Mouse (Mus musculus) lung, embryonic 16.5 days (tissue): ENCODE measurements around the gene Hnrnpc. TPM values are rescaled to one million over a fixed set of nuclear protein-coding genes. Genes with fewer than 3 reads are reported as not detected.
"Not testable (repeated sequence)": the region's sequence is repeated elsewhere in the genome, so short reads cannot be mapped to it uniquely, and the experiment has no call there.

Source experiments
- ATAC-seq: fragments of 200-750 bp; cut with Nextera tagmentation; 2 replicates; pipeline ENCODE4 v1.8.0; 2017; ENCODE audit warnings: low read depth, mild to moderate bottlenecking, moderate library complexity
- H3K27ac ChIP-seq: fragments of 300-500 bp; sonication (generic); 2 replicates; pipeline ENCODE4 v1.5.1; 2014; ENCODE audit warnings: mild to moderate bottlenecking, control low read depth, low read length
- H3K27me3 ChIP-seq: fragments of 300-500 bp; sonication (generic); 2 replicates; pipeline ENCODE4 v1.6.1; 2014; ENCODE audit warnings: low read depth, low read length, mixed read lengths; ENCODE audit not compliant: control insufficient read depth, insufficient read depth
- H3K36me3 ChIP-seq: fragments of 300-500 bp; sonication (generic); 2 replicates; pipeline ENCODE4 v1.6.1; 2014; ENCODE audit warnings: low read length; ENCODE audit not compliant: control insufficient read depth, insufficient read depth
- H3K4me1 ChIP-seq: fragments of 300-500 bp; sonication (generic); replicated peaks from 2 replicates; pipeline ENCODE4 v1.6.1; 2014; ENCODE audit warnings: low read length, mixed read lengths; ENCODE audit not compliant: control insufficient read depth, insufficient read depth
- H3K4me2 ChIP-seq: fragments of 300-500 bp; sonication (generic); 2 replicates; pipeline ENCODE4 v1.6.1; 2014; ENCODE audit warnings: low read depth, low read length, control low read depth
- H3K4me3 ChIP-seq: fragments of 300-500 bp; sonication (generic); 2 replicates; pipeline ENCODE4 v1.5.1; 2014; ENCODE audit warnings: mild to moderate bottlenecking, low read length, control low read depth
- H3K9ac ChIP-seq: fragments of 300-500 bp; sonication (generic); 2 replicates; pipeline ENCODE4 v1.6.1; 2014; ENCODE audit warnings: low read length, control low read depth
- H3K9me3 ChIP-seq: fragments of 300-500 bp; sonication (generic); 2 replicates; pipeline ENCODE4 v1.6.1; 2016; ENCODE audit warnings: low read length; ENCODE audit not compliant: control insufficient read depth
- WGBS: fragments of 180-500 bp; shearing (Covaris S2); extraction: QIAGEN DNeasy Blood & Tissue Kit; methylation state at CpG from one replicate; pipeline ENCODE4 v1.1.7; 2014; 5-methylcytosine and 5-hydroxymethylcytosine counted together
- polyA plus RNA-seq: library from polyadenylated mRNA; unstranded; fragments of >200 nt; fragmentation: Nextera tagmentation; extraction: Ambion mirVana; gene quantifications from 2 replicates; pipeline ENCODE4 v1.2.1, GENCODE M21; 2015

The Hnrnpc gene
- polyA plus RNA-seq, 1 experiment from 2014 or later, result 612 TPM

DNA sequence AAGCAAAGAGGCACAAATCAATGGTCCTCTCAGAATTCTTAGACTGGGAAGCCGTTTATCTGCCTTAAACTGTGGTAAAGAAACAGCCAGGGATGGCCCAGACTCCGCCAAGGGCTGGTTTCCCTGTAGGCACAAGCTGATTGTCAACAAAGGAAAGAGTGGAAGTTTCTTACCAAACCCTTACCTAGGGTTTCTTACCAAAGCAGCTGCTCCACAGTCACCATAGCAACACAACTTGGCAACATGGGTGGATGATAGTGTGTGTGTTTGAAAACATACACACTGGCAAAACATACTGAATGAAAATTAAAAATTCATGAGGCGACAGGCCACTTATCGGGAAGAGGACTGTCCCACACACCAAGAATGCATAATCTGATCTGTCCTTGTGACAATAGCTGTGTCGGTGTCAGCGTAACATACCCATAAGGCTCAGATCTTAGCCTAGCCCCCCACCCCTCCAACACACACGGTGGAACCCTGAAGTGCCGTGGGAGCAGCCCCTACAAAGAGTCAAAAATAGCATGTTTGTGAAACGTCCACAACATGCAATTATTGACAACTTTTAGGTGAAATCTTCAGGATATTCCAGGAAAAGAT, 57.8 kb downstream of the Hnrnpc start:
- H3K36me3 ChIP-seq, result no peaks in the 10 kb centered on the region
- WGBS, result 67% methylated on average over 9 of the region's 9 CpGs
- no peak overlapping the region for H3K4me2 ChIP-seq
- H3K27ac ChIP-seq, result no peak overlapping the region
- no peaks in the 10 kb centered on the region for H3K4me1 ChIP-seq
- H3K27me3 ChIP-seq, result no peaks in the 10 kb centered on the region
- H3K9ac ChIP-seq, result no peak overlapping the region
- ATAC-seq, result no peak
- no peak overlapping the region for H3K4me3 ChIP-seq
- no peaks in the 10 kb centered on the region for H3K9me3 ChIP-seq

GRCm38 (mm10) chr14:52044901-52045678, 58.7 kb downstream of the Hnrnpc start:
- ATAC-seq, result peak; percentile 65
- H3K27me3 ChIP-seq, result no peaks in the 10 kb centered on the region
- no peak overlapping the region for H3K9ac ChIP-seq
- H3K9me3 ChIP-seq, result no peaks in the 10 kb centered on the region
- H3K4me3 ChIP-seq, result no peak overlapping the region
- no peaks in the 10 kb centered on the region for H3K36me3 ChIP-seq
- H3K27ac ChIP-seq, result no peak overlapping the region
- 6% methylated on average over 8 of the region's 8 CpGs for WGBS
- no peaks in the 10 kb centered on the region for H3K4me1 ChIP-seq
- H3K4me2 ChIP-seq, result no peak overlapping the region

GRCm38 (mm10) chr14:52043446-52043845, 60.4 kb downstream of the Hnrnpc start:
- 54% methylated on average over 6 of the region's 6 CpGs for WGBS
- no peak for ATAC-seq
- H3K9ac ChIP-seq, result no peak overlapping the region

GRCm38 (mm10) chr14:52042359-52042758, 61.5 kb downstream of the Hnrnpc start, which contains the start of gene Olfr221:
Gene Olfr221, minus strand, starts transcription at chr14:52042459.
- not testable (repeated sequence) for H3K36me3 ChIP-seq, H3K27ac ChIP-seq, H3K4me1 ChIP-seq, H3K27me3 ChIP-seq, ATAC-seq, H3K4me2 ChIP-seq, H3K9ac ChIP-seq, H3K9me3 ChIP-seq, H3K4me3 ChIP-seq
- 54% methylated on average over 3 of the region's 3 CpGs for WGBS

More at GRCm38 (mm10) chr14:52043446-52043845, 60.4 kb downstream of the Hnrnpc start:
- Histone ChIP-seq H3K9me3 (no peaks in the 10 kb centered on the region), H3K4me1 (no peaks in the 10 kb centered on the region), H3K4me3 (no peak overlapping the region), H3K36me3 (no peaks in the 10 kb centered on the region), H3K27ac (no peak overlapping the region), H3K27me3 (no peaks in the 10 kb centered on the region), H3K4me2 (no peak overlapping the region)

DNA sequence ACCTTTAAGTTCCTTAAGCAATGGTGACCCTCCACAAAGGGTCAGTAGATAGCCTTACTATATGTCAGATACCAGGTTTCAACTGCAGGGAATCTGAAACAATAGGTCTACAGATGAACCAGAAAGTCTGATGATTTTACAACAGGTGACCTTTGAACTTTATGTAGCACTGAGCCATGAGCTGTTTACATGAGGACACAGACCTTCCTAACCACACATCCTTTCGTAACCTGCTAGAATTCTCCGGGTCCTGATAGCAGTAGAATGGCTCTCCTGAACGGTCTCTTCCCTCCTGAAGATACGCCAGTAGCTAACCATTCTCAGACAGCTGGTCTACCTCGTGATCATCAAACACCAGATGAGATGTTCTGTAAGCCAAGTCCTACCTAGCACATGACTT, 64.5 kb downstream of the Hnrnpc start:
- H3K27me3 ChIP-seq, result no peaks in the 10 kb centered on the region
- no peak overlapping the region for H3K4me2 ChIP-seq
- no peak overlapping the region for H3K9ac ChIP-seq
- H3K27ac ChIP-seq, result no peak overlapping the region
- no peak for ATAC-seq
- no peak overlapping the region for H3K4me3 ChIP-seq
- H3K9me3 ChIP-seq, result no peaks in the 10 kb centered on the region
- WGBS, result 76% methylated on average over 5 of the region's 5 CpGs
- no peaks in the 10 kb centered on the region for H3K36me3 ChIP-seq
- no peaks in the 10 kb centered on the region for H3K4me1 ChIP-seq

DNA sequence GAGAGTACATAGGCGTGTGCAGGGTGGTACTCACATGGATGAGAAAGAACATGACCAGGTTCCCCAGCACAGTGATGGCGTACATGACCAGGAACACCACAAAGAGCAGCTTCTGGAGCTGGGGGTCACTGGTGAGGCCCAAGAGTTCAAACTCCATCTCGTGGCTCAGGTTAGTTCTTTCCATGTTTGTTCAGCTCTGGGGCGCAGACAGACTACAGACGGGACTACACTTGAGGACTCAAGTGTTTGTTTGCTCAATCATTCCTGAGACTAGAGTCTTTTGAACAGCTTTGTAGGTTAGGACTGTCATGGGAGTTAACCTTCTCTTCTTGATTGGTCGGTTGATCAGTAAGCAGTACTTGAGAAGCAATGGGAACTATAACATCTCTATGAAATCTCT, 67.9 kb downstream of the Hnrnpc start:
- ATAC-seq, result no peak
- no peaks in the 10 kb centered on the region for H3K4me1 ChIP-seq
- 60% methylated on average over 6 of the region's 6 CpGs for WGBS

GRCm38 (mm10) chr14:52026342-52026741, 77.5 kb downstream of the Hnrnpc start:
- no peaks in the 10 kb centered on the region for H3K36me3 ChIP-seq
- H3K4me1 ChIP-seq, result peaks cover 17% of the 10 kb centered on the region
- H3K27me3 ChIP-seq, result no peaks in the 10 kb centered on the region
- no peak overlapping the region for H3K9ac ChIP-seq
- no peaks in the 10 kb centered on the region for H3K9me3 ChIP-seq
- H3K4me2 ChIP-seq, result no peak overlapping the region
- no peak overlapping the region for H3K27ac ChIP-seq
- 76% methylated on average over 4 of the region's 4 CpGs for WGBS
- no peak overlapping the region for H3K4me3 ChIP-seq
- ATAC-seq, result no peak

More for the DNA sequence above, 67.9 kb downstream of the Hnrnpc start:
- no peaks in the 10 kb centered on the region for H3K36me3 ChIP-seq
- no peak overlapping the region for H3K4me3 ChIP-seq
- no peaks in the 10 kb centered on the region for H3K27me3 ChIP-seq
- H3K27ac ChIP-seq, result no peak overlapping the region
- H3K9ac ChIP-seq, result no peak overlapping the region
- no peak overlapping the region for H3K4me2 ChIP-seq
- no peaks in the 10 kb centered on the region for H3K9me3 ChIP-seq

DNA sequence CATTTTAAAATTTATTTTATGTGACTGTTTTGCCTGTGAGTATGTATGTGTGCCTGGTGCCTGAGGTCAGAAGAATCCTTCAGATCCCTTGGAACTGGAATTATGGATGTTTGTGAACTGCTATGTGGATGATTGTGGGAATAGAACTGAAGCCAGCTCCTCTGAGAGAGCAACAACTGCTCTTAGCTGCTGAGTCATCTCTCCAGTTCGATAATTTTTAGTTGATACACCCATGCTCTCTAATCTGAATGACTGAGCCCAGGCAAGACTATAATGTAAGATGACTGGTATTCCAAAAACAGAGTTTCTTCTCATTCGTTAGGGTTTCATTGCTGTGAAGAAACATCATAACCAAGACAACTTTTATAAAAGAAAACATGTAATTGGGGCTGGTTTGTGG, 79.7 kb downstream of the Hnrnpc start:
- H3K27me3 ChIP-seq, result no peaks in the 10 kb centered on the region
- no peak overlapping the region for H3K9ac ChIP-seq
- no peaks in the 10 kb centered on the region for H3K36me3 ChIP-seq
- no peak overlapping the region for H3K4me2 ChIP-seq
- peaks cover 21% of the 10 kb centered on the region for H3K4me1 ChIP-seq
- no peak overlapping the region for H3K4me3 ChIP-seq
- H3K27ac ChIP-seq, result no peak overlapping the region
- no peaks in the 10 kb centered on the region for H3K9me3 ChIP-seq
- ATAC-seq, result no peak
- WGBS, result 84% methylated on average over 2 of the region's 2 CpGs
